Mouse (Mus musculus): ENCODE data around the gene Olfr1413. TPM values are rescaled to one million over a fixed set of nuclear protein-coding genes. Genes with fewer than 3 reads are reported as not detected.

Gene Olfr1413
- not detected in 2 replicates for polyA plus RNA-seq (2014; fragmentation: Nextera tagmentation; extraction: Ambion mirVana)

DNA sequence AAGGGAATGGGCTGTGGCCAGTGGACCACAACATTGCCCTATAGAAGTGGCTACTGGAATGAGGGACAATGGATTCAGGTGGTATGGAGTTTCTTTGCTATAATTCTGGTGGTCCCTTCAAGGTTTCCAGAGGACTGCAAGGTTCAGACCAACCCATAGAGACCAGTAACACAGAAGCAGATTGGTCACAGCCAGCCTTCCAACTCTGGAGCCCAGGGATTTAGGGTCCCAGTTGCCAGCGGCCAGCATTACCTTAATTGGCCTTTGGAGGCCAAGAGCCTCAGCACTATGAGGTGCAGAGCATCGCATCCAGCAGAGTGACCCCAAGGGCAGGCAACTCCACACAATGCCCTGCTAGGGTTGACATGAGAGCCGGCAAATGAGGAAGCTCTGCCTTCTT is at the start of gene Olfr1413:
Olfr1413 (plus strand) TSS at position 301 of the 400 bp plus-strand sequence.
- Histone ChIP-seq H3K27ac (ENCODE audit: low read depth, low read length) (no peak within 1 kb of the TSS), H3K36me3 (ENCODE audit: control insufficient read depth, insufficient read depth, low read length) (no peaks in the 10 kb centered on the region), H3K4me2 (replicated peaks; ENCODE audit: low read depth, low read length) (no peak within 1 kb of the TSS), H3K27me3 (ENCODE audit: control insufficient read depth, insufficient read depth, low read length) (no peaks in the 10 kb centered on the region), H3K9ac (ENCODE audit: low read depth, low read length) (no peak within 1 kb of the TSS), H3K4me3 (ENCODE audit: low read length) (no peak within 1 kb of the TSS), H3K9me3 (ENCODE audit: control insufficient read depth, low read length) (no peaks in the 10 kb centered on the region), H3K4me1 (ENCODE audit: control insufficient read depth, insufficient read depth, low read length) (no peaks in the 10 kb centered on the region)
- ATAC-seq (ENCODE audit: low FRiP score, low TSS enrichment), result no peak
- WGBS, result 93% methylated on average over 3 of the region's 3 CpGs

DNA sequence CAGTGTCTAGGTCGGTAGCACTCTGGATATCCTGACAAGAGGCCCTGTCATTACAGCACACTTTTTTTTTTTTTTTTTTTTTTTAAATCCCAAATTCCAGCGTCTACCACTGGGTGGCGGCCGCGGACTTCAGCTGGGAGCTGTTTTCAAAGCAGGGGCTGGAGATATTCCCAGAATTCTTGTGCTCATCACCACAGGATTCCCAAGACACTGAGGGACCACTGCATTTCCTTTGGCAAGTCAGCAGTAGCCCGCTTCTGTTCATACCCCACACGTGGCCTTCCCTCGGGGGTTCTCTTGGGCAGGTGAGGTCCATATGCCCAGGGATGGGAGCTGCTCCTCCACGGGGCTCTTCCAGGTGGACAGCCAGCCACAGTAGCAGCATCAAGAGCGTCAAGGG is 49.7 kb upstream of the Olfr1413 start:
- Histone ChIP-seq H3K9ac (ENCODE audit: low read depth, low read length) (no peak overlapping the region), H3K9me3 (ENCODE audit: control insufficient read depth, low read length) (no peaks in the 10 kb centered on the region), H3K4me3 (ENCODE audit: low read length) (no peak overlapping the region), H3K36me3 (ENCODE audit: control insufficient read depth, insufficient read depth, low read length) (no peaks in the 10 kb centered on the region), H3K4me2 (replicated peaks; ENCODE audit: low read depth, low read length) (no peak overlapping the region), H3K4me1 (ENCODE audit: control insufficient read depth, insufficient read depth, low read length) (no peaks in the 10 kb centered on the region), H3K27ac (ENCODE audit: low read depth, low read length) (no peak overlapping the region), H3K27me3 (ENCODE audit: control insufficient read depth, insufficient read depth, low read length) (no peaks in the 10 kb centered on the region)
- peak; percentile 32; the same call in 1 of the 2 replicates for ATAC-seq (ENCODE audit: low FRiP score, low TSS enrichment)
- WGBS, result 20% methylated on average over 10 of the region's 10 CpGs

DNA sequence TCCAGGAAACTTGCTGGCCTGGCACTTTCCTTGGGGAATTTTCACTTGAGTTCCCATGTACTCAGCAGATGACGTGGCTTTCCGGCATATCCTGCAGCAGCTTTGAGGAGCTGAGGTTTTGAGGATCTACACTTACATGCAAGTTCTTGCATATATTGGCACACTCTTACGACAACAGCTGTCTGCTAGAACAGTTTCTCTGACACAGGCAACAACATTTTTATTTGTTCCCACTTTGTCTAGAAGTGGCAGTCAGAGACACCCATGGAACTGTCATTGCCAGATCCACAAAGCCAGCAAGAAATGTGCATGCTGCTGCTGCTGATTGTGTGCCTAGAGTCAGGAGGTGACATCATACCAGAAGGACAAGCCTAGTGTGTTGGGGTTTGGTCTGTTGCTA is 47.4 kb upstream of the Olfr1413 start:
- no peaks in the 10 kb centered on the region for H3K27me3 ChIP-seq (ENCODE audit: control insufficient read depth, insufficient read depth, low read length)
- no peak overlapping the region for H3K4me2 ChIP-seq (replicated peaks; ENCODE audit: low read depth, low read length)
- no peak overlapping the region for H3K27ac ChIP-seq (ENCODE audit: low read depth, low read length)
- no peak overlapping the region for H3K9ac ChIP-seq (ENCODE audit: low read depth, low read length)
- 86% methylated on average over 3 of the region's 3 CpGs for WGBS
- H3K4me1 ChIP-seq (ENCODE audit: control insufficient read depth, insufficient read depth, low read length), result no peaks in the 10 kb centered on the region
- H3K9me3 ChIP-seq (ENCODE audit: control insufficient read depth, low read length), result no peaks in the 10 kb centered on the region
- H3K4me3 ChIP-seq (ENCODE audit: low read length), result no peak overlapping the region
- ATAC-seq (ENCODE audit: low FRiP score, low TSS enrichment), result no peak
- no peaks in the 10 kb centered on the region for H3K36me3 ChIP-seq (ENCODE audit: control insufficient read depth, insufficient read depth, low read length)

DNA sequence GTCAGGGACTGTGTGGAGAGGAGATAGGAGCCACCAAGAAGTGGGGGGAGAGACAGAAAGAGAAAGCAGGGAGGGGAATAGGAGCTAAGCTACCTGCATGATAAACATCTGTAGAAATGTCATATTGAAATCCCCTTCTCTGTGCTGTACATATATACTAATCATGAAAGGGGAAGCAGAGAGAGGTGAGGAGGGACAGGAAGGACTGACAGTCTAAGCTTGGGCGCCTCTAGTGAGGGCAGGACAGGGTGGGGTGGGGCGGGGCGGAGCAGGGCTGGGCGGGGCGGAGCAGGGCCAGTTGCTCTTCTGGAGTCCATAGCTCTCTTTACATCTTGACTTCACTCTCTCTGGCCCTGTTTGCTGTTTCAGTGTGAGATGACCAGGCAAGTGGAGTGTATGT is 34.1 kb upstream of the Olfr1413 start:
- Histone ChIP-seq H3K27me3 (ENCODE audit: control insufficient read depth, insufficient read depth, low read length) (no peaks in the 10 kb centered on the region), H3K4me1 (ENCODE audit: control insufficient read depth, insufficient read depth, low read length) (no peaks in the 10 kb centered on the region), H3K9ac (ENCODE audit: low read depth, low read length) (no peak overlapping the region), H3K27ac (ENCODE audit: low read depth, low read length) (no peak overlapping the region), H3K36me3 (ENCODE audit: control insufficient read depth, insufficient read depth, low read length) (no peaks in the 10 kb centered on the region), H3K4me2 (replicated peaks; ENCODE audit: low read depth, low read length) (no peak overlapping the region), H3K9me3 (ENCODE audit: control insufficient read depth, low read length) (no peaks in the 10 kb centered on the region), H3K4me3 (ENCODE audit: low read length) (no peak overlapping the region)
- 41% methylated on average over 5 of the region's 5 CpGs for WGBS
- no peak for ATAC-seq (ENCODE audit: low FRiP score, low TSS enrichment)

DNA sequence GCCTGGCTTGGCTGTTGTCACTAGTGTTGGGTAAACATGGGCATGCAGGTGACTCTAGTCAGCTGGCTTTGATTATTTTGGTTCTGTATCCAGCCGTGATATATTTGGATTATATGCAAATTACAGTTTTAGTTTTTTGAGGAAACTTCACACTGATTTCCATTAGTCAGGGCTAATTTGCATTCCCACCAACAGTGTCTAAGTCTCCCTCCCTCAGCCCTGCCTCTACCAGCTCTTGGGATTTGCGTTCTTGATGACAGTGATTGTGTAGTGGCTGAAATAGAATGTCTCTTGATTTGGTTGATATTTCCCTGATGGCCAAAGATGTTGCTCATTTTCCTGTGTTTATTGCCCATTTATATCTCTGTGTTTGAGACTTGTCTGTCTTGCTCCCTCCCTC is 32.1 kb upstream of the Olfr1413 start:
- H3K4me1 ChIP-seq (ENCODE audit: control insufficient read depth, insufficient read depth, low read length), result no peaks in the 10 kb centered on the region
- H3K4me3 ChIP-seq (ENCODE audit: low read length), result no peak overlapping the region
- no peaks in the 10 kb centered on the region for H3K36me3 ChIP-seq (ENCODE audit: control insufficient read depth, insufficient read depth, low read length)
- no peak overlapping the region for H3K27ac ChIP-seq (ENCODE audit: low read depth, low read length)
- H3K4me2 ChIP-seq (replicated peaks; ENCODE audit: low read depth, low read length), result no peak overlapping the region
- H3K27me3 ChIP-seq (ENCODE audit: control insufficient read depth, insufficient read depth, low read length), result no peaks in the 10 kb centered on the region
- H3K9me3 ChIP-seq (ENCODE audit: control insufficient read depth, low read length), result no peaks in the 10 kb centered on the region
- WGBS, result 57% methylated on average over 2 of the region's 2 CpGs
- H3K9ac ChIP-seq (ENCODE audit: low read depth, low read length), result no peak overlapping the region
- ATAC-seq (ENCODE audit: low FRiP score, low TSS enrichment), result no peak

DNA sequence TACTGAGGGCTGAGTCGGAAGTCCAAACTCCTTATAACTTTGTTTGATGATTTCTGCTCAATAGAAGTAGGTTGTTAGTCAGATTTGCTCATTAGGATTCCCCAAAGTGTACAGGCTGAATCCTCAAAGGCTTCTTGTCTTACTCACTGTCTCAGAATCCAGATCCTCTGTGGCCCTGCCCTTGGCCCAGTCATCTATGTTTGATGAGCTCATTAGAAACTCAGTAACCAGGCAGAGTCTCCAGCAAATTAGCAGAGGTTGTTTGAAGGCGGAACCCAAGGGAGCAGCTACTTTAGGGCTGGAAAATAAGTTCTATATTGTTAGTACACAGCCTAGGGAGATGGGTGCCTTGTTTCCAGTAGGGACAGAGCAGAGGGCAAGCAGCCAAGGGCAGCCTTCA is 25.2 kb upstream of the Olfr1413 start:
- H3K27me3 ChIP-seq (ENCODE audit: control insufficient read depth, insufficient read depth, low read length), result no peaks in the 10 kb centered on the region
- no peak overlapping the region for H3K4me2 ChIP-seq (replicated peaks; ENCODE audit: low read depth, low read length)
- H3K9ac ChIP-seq (ENCODE audit: low read depth, low read length), result no peak overlapping the region
- no peak overlapping the region for H3K4me3 ChIP-seq (ENCODE audit: low read length)
- 87% methylated on average over 2 of the region's 2 CpGs for WGBS
- H3K9me3 ChIP-seq (ENCODE audit: control insufficient read depth, low read length), result no peaks in the 10 kb centered on the region
- H3K4me1 ChIP-seq (ENCODE audit: control insufficient read depth, insufficient read depth, low read length), result no peaks in the 10 kb centered on the region
- ATAC-seq (ENCODE audit: low FRiP score, low TSS enrichment), result no peak
- H3K36me3 ChIP-seq (ENCODE audit: control insufficient read depth, insufficient read depth, low read length), result no peaks in the 10 kb centered on the region
- H3K27ac ChIP-seq (ENCODE audit: low read depth, low read length), result no peak overlapping the region

DNA sequence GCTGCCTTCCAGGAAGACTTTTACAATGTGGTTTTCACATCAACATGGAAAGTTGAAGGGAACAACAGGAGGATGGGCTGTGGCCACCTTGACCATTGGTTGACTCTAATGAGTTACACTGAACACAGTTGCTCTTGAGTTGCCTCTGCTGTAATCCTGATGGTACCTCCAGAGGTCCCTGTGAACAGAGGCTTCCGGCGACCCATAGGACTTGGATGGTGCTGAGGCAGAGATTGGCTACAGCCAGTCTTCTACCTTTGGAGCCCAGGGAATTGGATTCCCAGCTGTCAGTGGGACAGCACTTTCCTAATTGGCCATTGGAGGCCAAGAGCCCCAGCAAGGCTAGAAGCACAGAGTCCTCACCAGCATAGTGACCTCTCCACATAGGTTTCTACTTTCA is 14.4 kb downstream of the Olfr1413 start, which contains the start of gene Olfr1412:
Olfr1412 (plus strand) TSS at position 301 of the 400 bp plus-strand sequence.
- H3K4me3 ChIP-seq (ENCODE audit: low read length), result no peak within 1 kb of the TSS
- no peaks in the 10 kb centered on the region for H3K27me3 ChIP-seq (ENCODE audit: control insufficient read depth, insufficient read depth, low read length)
- H3K27ac ChIP-seq (ENCODE audit: low read depth, low read length), result no peak within 1 kb of the TSS
- H3K4me1 ChIP-seq (ENCODE audit: control insufficient read depth, insufficient read depth, low read length), result no peaks in the 10 kb centered on the region
- no peak within 1 kb of the TSS for H3K9ac ChIP-seq (ENCODE audit: low read depth, low read length)
- no peaks in the 10 kb centered on the region; the same call in 1 of the 2 replicates for H3K9me3 ChIP-seq (ENCODE audit: control insufficient read depth, low read length)
- ATAC-seq (ENCODE audit: low FRiP score, low TSS enrichment), result no peak
- WGBS, result 76% methylated on average over 2 of the region's 2 CpGs
- no peak within 1 kb of the TSS for H3K4me2 ChIP-seq (replicated peaks; ENCODE audit: low read depth, low read length)
- no peaks in the 10 kb centered on the region for H3K36me3 ChIP-seq (ENCODE audit: control insufficient read depth, insufficient read depth, low read length)

DNA sequence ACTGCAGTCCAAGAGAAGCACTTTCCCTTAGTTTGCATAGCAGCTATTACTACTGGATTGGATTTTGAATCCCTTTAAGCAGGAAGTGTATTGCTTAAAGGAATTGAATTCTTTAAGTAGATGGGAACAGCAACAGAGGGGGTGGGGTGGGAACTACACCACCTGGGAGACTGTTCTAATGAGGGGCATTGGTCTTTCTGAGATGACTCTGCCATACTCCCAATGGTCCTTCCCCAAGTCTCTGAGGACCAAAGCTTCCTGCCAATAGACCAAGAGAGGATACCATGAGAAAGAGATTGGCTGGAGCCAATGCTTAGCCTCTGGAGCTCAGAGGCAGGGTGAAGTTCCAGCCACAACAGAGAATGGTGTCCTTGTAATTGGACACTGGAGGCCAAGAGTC is 23.0 kb downstream of the Olfr1413 start, which contains the start of gene Olfr1411:
Olfr1411 (plus strand) TSS at position 301 of the 400 bp plus-strand sequence.
- H3K27ac ChIP-seq (ENCODE audit: low read depth, low read length), result no peak within 1 kb of the TSS
- H3K9me3 ChIP-seq (ENCODE audit: control insufficient read depth, low read length), result no peaks in the 10 kb centered on the region
- H3K36me3 ChIP-seq (ENCODE audit: control insufficient read depth, insufficient read depth, low read length), result no peaks in the 10 kb centered on the region
- ATAC-seq (ENCODE audit: low FRiP score, low TSS enrichment), result no peak
- no peaks in the 10 kb centered on the region for H3K27me3 ChIP-seq (ENCODE audit: control insufficient read depth, insufficient read depth, low read length)
- H3K4me3 ChIP-seq (ENCODE audit: low read length), result no peak within 1 kb of the TSS
- H3K4me2 ChIP-seq (replicated peaks; ENCODE audit: low read depth, low read length), result no peak within 1 kb of the TSS
- no peaks in the 10 kb centered on the region for H3K4me1 ChIP-seq (ENCODE audit: control insufficient read depth, insufficient read depth, low read length)
- no peak within 1 kb of the TSS for H3K9ac ChIP-seq (ENCODE audit: low read depth, low read length)

DNA sequence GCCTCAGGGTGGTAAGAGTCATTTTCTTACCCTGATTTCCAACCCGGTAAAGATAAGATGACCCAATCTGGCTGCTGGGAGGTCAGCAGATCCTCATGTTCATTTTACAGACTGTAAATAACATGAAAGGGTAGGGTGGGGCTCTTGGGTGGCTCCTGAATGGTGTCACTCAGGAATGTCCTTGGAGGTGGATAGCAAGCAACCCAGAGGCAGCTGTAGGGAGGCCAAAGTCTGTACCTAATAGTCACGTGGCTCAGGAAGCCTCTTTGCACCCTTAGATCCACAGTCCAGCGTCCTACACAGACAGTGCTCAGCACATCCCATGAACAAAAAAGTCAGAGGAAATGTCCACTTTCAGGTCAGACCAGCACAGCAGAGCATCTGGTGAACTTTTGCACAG is 24.9 kb downstream of the Olfr1413 start:
- no peak overlapping the region for H3K4me3 ChIP-seq (ENCODE audit: low read length)
- H3K4me1 ChIP-seq (ENCODE audit: control insufficient read depth, insufficient read depth, low read length), result no peaks in the 10 kb centered on the region
- H3K4me2 ChIP-seq (replicated peaks; ENCODE audit: low read depth, low read length), result no peak overlapping the region
- H3K27me3 ChIP-seq (ENCODE audit: control insufficient read depth, insufficient read depth, low read length), result no peaks in the 10 kb centered on the region
- H3K9ac ChIP-seq (ENCODE audit: low read depth, low read length), result no peak overlapping the region
- ATAC-seq (ENCODE audit: low FRiP score, low TSS enrichment), result no peak
- H3K27ac ChIP-seq (ENCODE audit: low read depth, low read length), result no peak overlapping the region
- H3K36me3 ChIP-seq (ENCODE audit: control insufficient read depth, insufficient read depth, low read length), result no peaks in the 10 kb centered on the region
- no peaks in the 10 kb centered on the region for H3K9me3 ChIP-seq (ENCODE audit: control insufficient read depth, low read length)
- WGBS, result 76% methylated on average over 3 of the region's 3 CpGs

All from kidney, embryonic 14.5 days (tissue).